Mouse (Mus musculus) forebrain, embryonic 14.5 days (tissue): ENCODE results near the gene Nhp2. TPM values are rescaled to one million over a fixed set of nuclear protein-coding genes. Genes with fewer than 3 reads are reported as not detected.

Source experiments
- ATAC-seq: fragments of 200-750 bp; cut with Nextera tagmentation; 2 replicates; pipeline ENCODE4 v1.8.0; 2017; ENCODE audit warnings: mild to moderate bottlenecking, moderate library complexity
- DNase-seq: peaks from one replicate; pipeline ENCODE4 v3.0.0-alpha.2; 2015; ENCODE audit warnings: low spot score
- H3K27ac ChIP-seq: fragments of 300-500 bp; sonication (generic); 2 replicates; pipeline ENCODE4 v1.5.1; 2014; ENCODE audit warnings: low read depth, mild to moderate bottlenecking, control low read depth, low read length, moderate library complexity
- H3K27me3 ChIP-seq: fragments of 300-500 bp; sonication (generic); replicated peaks from 2 replicates; pipeline ENCODE4 v1.6.1; 2014; ENCODE audit warnings: low read length, control low read depth, mixed read lengths; ENCODE audit not compliant: control insufficient read depth, insufficient read depth
- H3K36me3 ChIP-seq: fragments of 300-500 bp; sonication (generic); 2 replicates; pipeline ENCODE4 v1.6.1; 2014; ENCODE audit warnings: low read length, control low read depth; ENCODE audit not compliant: control insufficient read depth, insufficient read depth
- H3K4me1 ChIP-seq: fragments of 300-500 bp; sonication (generic); 2 replicates; pipeline ENCODE4 v1.6.1; 2014; ENCODE audit warnings: antibody characterized with exemption, low read length, control low read depth; ENCODE audit not compliant: control insufficient read depth, insufficient read depth
- H3K4me2 ChIP-seq: fragments of 300-500 bp; sonication (generic); 2 replicates; pipeline ENCODE4 v1.6.1; 2014; ENCODE audit warnings: mild to moderate bottlenecking, control low read depth, low read length
- H3K4me3 ChIP-seq: fragments of 300-500 bp; sonication (generic); 2 replicates; pipeline ENCODE4 v1.5.1; 2014; ENCODE audit warnings: low read depth, low read length, control low read depth
- H3K9ac ChIP-seq: fragments of 300-500 bp; sonication (generic); 2 replicates; pipeline ENCODE4 v1.6.1; 2014; ENCODE audit warnings: mild to moderate bottlenecking, low read length, control low read depth, moderate library complexity
- H3K9me3 ChIP-seq: fragments of 300-500 bp; sonication (generic); replicated peaks from 2 replicates; pipeline ENCODE4 v1.6.1; 2016; ENCODE audit warnings: low read length, control low read depth, mixed read lengths; ENCODE audit not compliant: control insufficient read depth
- WGBS: fragments of 180-500 bp; shearing (Covaris S2); extraction: QIAGEN DNeasy Blood & Tissue Kit; methylation state at CpG from one replicate; pipeline ENCODE4 v1.1.7; 2014; 5-methylcytosine and 5-hydroxymethylcytosine counted together
- polyA plus RNA-seq: library from polyadenylated mRNA; unstranded; fragments of >200 nt; fragmentation: Nextera tagmentation; extraction: Ambion mirVana; gene quantifications from 2 replicates; pipeline ENCODE4 v1.2.1, GENCODE M21; 2014

Nhp2 gene
- polyA plus RNA-seq, 1 experiment from 2014 or later: 150 TPM

DNA sequence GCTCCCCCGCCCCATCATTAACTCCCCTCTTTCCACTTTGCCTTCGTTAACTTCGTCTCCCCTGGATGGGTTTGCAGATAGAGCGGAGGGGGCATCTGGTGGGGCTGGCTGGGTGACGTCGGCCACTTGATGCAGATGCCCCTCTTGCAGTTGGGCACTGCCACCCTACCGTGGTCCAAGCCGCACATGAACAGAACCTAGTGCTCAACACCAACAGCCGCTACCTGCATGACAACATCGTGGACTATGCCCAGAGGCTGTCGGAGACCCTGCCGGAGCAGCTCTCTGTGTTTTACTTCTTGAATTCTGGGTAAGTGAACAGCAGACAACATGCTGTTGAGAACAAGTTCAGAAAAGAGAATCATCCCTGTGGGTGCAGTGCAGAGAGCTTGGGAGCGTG lies 33.1 kb upstream of the Nhp2 start:
- H3K9me3 ChIP-seq: no peaks in the 10 kb centered on the region
- ATAC-seq (no peak), DNase-seq (no peak)
- peak overlapping the region; percentile 30; the same call in 1 of the 2 replicates for H3K27ac ChIP-seq
- H3K9ac ChIP-seq: no peak overlapping the region
- H3K36me3 ChIP-seq: peaks cover 54% of the 10 kb centered on the region
- H3K4me3 ChIP-seq: no peak overlapping the region
- WGBS: 84% methylated on average over 13 of the region's 13 CpGs
- H3K4me2 ChIP-seq: no peak overlapping the region
- no peaks in the 10 kb centered on the region for H3K27me3 ChIP-seq
- H3K4me1 ChIP-seq: peaks cover 10% of the 10 kb centered on the region

DNA sequence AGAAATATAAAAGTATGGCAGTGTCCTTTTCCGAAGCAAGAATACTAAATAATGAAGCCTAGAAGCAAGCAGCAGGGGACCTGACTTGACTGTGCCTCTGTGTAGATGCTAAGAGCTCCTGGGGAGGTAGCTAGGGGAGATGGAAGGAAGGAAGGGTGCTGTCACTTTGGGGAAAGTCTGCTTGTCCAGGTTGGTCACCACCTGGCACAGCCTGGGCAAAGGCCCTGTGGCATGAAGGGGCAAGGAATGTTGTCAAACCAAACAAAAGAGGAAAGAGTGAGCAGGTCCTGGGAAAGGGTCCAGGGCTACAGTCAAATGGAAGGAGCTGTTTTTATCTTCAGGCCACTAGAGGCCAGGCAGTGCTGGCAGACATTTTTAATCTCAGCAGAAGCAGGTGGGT lies 32.5 kb upstream of the Nhp2 start:
- H3K4me1 ChIP-seq: peaks cover 10% of the 10 kb centered on the region
- H3K9me3 ChIP-seq: no peaks in the 10 kb centered on the region
- H3K27me3 ChIP-seq: no peaks in the 10 kb centered on the region
- H3K27ac ChIP-seq: peak overlapping the region; percentile 14; the same call in 1 of the 2 replicates
- no peak for ATAC-seq
- H3K36me3 ChIP-seq: peaks cover 60% of the 10 kb centered on the region
- DNase-seq: no peak
- WGBS: 90% methylated on average over 1 of the region's 1 CpGs
- no peak overlapping the region for H3K4me3 ChIP-seq
- H3K9ac ChIP-seq: no peak overlapping the region
- no peak overlapping the region for H3K4me2 ChIP-seq

DNA sequence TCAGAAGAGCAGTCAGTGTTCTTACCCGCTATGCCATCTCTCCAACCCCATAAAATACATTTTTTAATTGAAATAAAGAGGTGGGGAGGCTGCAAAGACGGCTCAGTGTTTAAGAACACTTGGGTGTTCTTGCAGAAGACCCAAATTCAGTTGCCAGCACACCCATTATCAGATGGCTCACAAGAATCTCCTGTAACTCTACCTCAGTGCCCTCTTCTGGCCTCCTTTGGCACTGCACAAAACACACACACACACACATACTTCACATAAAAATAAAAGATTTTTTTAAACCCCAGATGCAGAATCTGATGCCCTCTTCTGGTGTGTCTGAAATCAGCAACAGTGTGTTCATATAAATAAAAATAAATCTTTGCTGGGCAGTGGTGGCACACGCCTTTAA lies 30.7 kb upstream of the Nhp2 start:
- H3K9me3 ChIP-seq: no peaks in the 10 kb centered on the region
- DNase-seq (no peak), ATAC-seq (no peak)
- H3K27me3 ChIP-seq: no peaks in the 10 kb centered on the region
- H3K27ac ChIP-seq: no peak overlapping the region
- WGBS: 96% methylated on average over 3 of the region's 3 CpGs
- H3K4me3 ChIP-seq: no peak overlapping the region
- H3K4me1 ChIP-seq: peaks cover 6% of the 10 kb centered on the region
- peaks cover 78% of the 10 kb centered on the region for H3K36me3 ChIP-seq
- H3K9ac ChIP-seq: no peak overlapping the region
- H3K4me2 ChIP-seq: no peak overlapping the region

DNA sequence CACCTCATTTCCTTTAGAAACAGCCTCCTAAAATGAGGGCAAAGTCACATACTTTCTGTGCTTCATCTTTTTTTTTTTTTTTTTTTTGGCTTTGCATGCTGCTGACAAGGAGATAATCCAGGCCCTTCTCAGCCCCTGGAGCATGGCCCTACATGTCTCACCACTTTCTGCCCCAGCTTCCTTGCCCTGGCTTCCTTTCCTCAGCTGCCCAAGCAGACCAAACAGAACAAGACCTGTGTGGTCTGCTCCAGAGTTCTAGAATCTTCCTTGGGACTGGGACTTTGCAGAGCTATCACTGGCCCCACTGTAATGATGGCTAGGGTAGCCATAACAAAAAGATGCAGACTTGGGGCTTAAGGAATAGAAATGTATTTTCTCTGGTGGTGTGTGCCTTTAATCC lies 29.5 kb upstream of the Nhp2 start:
- no peaks in the 10 kb centered on the region for H3K27me3 ChIP-seq
- no peak overlapping the region for H3K4me3 ChIP-seq
- no peak for DNase-seq
- H3K9ac ChIP-seq: no peak overlapping the region
- no peak overlapping the region for H3K4me2 ChIP-seq
- H3K9me3 ChIP-seq: no peaks in the 10 kb centered on the region
- H3K4me1 ChIP-seq: peaks cover 3% of the 10 kb centered on the region; the same call in 1 of the 2 replicates
- no peak overlapping the region for H3K27ac ChIP-seq
- no peak for ATAC-seq
- H3K36me3 ChIP-seq: peaks cover 90% of the 10 kb centered on the region

DNA sequence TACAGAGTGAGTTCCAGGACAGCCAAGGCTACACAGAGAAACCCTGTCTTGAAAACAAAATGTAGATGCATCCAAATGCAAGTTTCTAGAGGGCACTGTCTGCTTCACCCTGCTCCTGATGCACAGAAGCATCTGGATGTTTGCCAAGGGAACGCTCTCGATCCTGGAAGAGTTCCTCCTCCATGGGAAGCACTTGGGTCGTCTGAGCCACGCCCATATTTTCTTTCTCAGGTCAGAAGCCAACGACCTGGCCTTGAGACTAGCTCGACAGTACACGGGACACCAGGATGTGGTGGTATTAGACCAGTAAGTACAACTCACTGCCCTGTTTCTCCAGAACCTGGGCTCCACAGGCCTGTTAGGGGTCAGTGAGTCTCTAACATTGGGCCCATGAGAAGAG lies 28.4 kb upstream of the Nhp2 start:
- 78% methylated on average over 7 of the region's 7 CpGs for WGBS
- H3K4me2 ChIP-seq: no peak overlapping the region
- no peaks in the 10 kb centered on the region for H3K27me3 ChIP-seq
- ATAC-seq (no peak), DNase-seq (peak; percentile 29)
- no peaks in the 10 kb centered on the region for H3K4me1 ChIP-seq
- no peak overlapping the region for H3K9ac ChIP-seq
- H3K9me3 ChIP-seq: no peaks in the 10 kb centered on the region
- peaks cover 99% of the 10 kb centered on the region for H3K36me3 ChIP-seq
- H3K4me3 ChIP-seq: no peak overlapping the region
- no peak overlapping the region for H3K27ac ChIP-seq

DNA sequence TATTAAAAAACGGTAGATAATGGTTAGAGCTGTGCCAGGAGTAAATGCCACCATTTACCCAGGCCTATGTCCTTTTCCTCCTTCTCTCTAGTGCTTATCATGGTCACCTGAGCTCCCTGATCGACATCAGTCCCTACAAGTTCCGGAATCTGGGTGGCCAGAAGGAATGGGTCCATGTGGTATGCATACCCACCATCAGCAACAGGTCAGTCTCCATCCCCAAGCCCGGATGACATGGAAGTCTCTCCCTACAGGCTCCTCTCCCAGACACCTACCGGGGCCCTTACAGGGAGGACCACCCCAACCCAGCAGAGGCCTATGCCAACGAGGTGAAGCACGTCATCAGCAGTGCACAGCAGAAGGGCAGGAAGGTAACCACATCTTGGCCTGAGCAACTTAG lies 27.6 kb upstream of the Nhp2 start:
- H3K27ac ChIP-seq: no peak overlapping the region
- H3K36me3 ChIP-seq: peaks cover 99% of the 10 kb centered on the region
- WGBS: 92% methylated on average over 7 of the region's 7 CpGs
- no peak overlapping the region for H3K4me2 ChIP-seq
- no peaks in the 10 kb centered on the region for H3K9me3 ChIP-seq
- no peaks in the 10 kb centered on the region for H3K4me1 ChIP-seq
- no peak for DNase-seq
- no peak for ATAC-seq
- no peak overlapping the region for H3K9ac ChIP-seq
- no peaks in the 10 kb centered on the region for H3K27me3 ChIP-seq
- H3K4me3 ChIP-seq: no peak overlapping the region

DNA sequence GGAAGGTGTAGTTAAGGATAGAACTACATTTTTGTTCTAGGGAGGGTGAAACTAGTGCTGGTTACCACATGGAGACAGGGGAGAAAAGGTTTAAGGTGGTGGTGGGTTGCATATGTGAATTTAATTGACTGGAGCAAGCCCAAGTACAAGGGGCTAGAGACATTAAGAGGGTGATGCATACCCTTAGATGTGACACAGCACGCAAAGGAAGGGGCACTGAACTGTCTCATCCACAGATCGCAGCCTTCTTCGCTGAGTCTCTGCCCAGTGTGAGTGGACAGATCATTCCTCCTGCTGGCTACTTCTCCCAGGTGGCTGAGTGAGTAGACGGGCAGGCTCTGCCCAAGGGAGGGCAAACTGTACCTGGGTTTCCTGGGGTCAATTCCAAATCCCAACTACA lies 26.2 kb upstream of the Nhp2 start:
- no peaks in the 10 kb centered on the region for H3K4me1 ChIP-seq
- H3K36me3 ChIP-seq: peaks cover 99% of the 10 kb centered on the region
- no peak overlapping the region for H3K4me2 ChIP-seq
- no peaks in the 10 kb centered on the region for H3K27me3 ChIP-seq
- H3K9me3 ChIP-seq: no peaks in the 10 kb centered on the region
- no peak overlapping the region for H3K27ac ChIP-seq
- no peak overlapping the region for H3K4me3 ChIP-seq
- H3K9ac ChIP-seq: no peak overlapping the region
- ATAC-seq (no peak), DNase-seq (no peak)
- 97% methylated on average over 4 of the region's 4 CpGs for WGBS

DNA sequence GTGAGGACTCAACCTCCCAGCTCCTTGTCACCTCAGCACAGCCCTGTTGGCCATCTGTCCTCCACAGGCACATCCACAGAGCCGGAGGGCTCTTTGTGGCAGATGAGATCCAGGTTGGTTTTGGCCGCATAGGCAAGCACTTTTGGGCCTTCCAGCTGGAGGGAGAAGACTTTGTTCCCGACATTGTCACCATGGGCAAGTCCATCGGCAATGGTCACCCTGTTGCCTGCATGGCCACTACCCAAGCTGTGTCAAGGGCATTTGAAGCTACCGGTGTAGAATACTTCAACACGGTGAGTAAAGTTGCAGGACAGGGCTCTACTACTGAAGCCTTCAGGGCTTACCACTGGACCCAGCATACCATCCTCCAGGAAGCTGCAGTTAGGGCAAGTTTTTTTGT lies 25.7 kb upstream of the Nhp2 start:
- Histone ChIP-seq H3K4me1 (no peaks in the 10 kb centered on the region), H3K9ac (no peak overlapping the region), H3K4me3 (no peak overlapping the region), H3K27me3 (no peaks in the 10 kb centered on the region), H3K27ac (no peak overlapping the region), H3K36me3 (peaks cover 99% of the 10 kb centered on the region), H3K9me3 (no peaks in the 10 kb centered on the region), H3K4me2 (no peak overlapping the region)
- ATAC-seq: no peak
- 93% methylated on average over 6 of the region's 6 CpGs for WGBS
- no peak for DNase-seq

DNA sequence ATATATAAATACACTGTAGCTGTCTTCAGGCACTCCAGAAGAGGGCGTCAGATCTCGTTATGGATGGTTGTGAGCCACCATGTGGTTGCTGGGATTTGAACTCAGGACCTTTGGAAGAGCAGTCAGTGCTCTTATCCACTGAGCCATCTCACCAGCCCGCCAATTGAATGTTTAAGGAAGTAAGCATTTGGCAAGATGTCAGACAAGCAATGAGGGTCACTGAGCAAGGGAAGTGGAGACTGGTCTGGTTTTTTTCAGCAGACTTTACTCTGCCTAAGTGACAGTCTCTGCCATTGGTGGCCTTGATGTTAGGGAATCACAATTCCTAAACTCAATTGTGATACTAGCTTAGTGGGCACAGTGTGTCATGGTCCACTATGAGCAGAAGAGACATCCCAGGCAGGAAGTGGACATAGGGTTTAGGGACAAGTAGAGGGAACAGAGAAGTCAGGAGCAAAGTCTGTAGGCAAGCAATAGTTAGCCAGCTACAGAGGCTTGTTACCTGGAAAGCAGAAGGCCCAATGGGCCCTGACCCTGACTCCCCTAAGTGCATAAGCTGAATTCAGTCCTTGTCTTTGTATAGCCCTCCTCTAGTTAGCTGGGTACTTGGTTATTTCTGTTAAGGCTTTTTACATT lies 24.7 kb upstream of the Nhp2 start:
- Histone ChIP-seq H3K9me3 (no peaks in the 10 kb centered on the region), H3K4me2 (no peak overlapping the region), H3K4me1 (no peaks in the 10 kb centered on the region), H3K36me3 (peaks cover 99% of the 10 kb centered on the region), H3K4me3 (no peak overlapping the region), H3K27ac (no peak overlapping the region), H3K27me3 (no peaks in the 10 kb centered on the region), H3K9ac (no peak overlapping the region)
- 73% methylated on average over 3 of the region's 3 CpGs for WGBS
- ATAC-seq: no peak
- DNase-seq: no peak
